Mouse (Mus musculus) left cerebral cortex, postnatal 36 days (tissue): ENCODE data around the gene Dph1. TPM values are rescaled to one million over a fixed set of nuclear protein-coding genes. Genes with fewer than 3 reads are reported as not detected.
A peak's percentile ranks its signal among the peaks of the same experiment; 100 is the strongest.

Experiments
- microRNA-seq: library from miRNA; unstranded; fragments of <30 nt; microRNA quantifications from one replicate; pipeline ENCODE4 v1.2.0, GENCODE M21; 2022
- total RNA-seq, 2 experiments: library from RNA; stranded (reverse); gene quantifications; 2 replicates each; pipeline ENCODE4 v1.2.3; 2021

The Dph1 gene
- total RNA-seq, 2 experiments from 2014 or later, result 25.3 to 25.6 TPM

Small RNA genes lying within 50 kb of the gene (microRNA-seq; reads per million reads assigned to microRNA genes)
- gene Mir132 (59,575 reads per million, percentile 99 among the genes with 10 or more reads in this experiment), gene Mir212 (1,216 reads per million, percentile 80 among the genes with 10 or more reads in this experiment)

Other genes with a start within 250 kb of the Dph1 start
- gene Hic1, start 21.7 kb downstream of the Dph1 start, total RNA-seq, result 1 to 10 TPM; 2.7 to 3.3 TPM
- 10 to 100 TPM; 11.0 to 13.3 TPM for gene Ovca2, start 12.4 kb downstream of the Dph1 start, total RNA-seq
- 10 to 100 TPM; 83.5 to 88.3 TPM for gene Rtn4rl1, start 2.5 kb upstream of the Dph1 start, total RNA-seq
- 10 to 100 TPM; 44.0 to 47.1 TPM for gene Rpa1, start 157.1 kb upstream of the Dph1 start, total RNA-seq
- 10 to 100 TPM; 13.2 to 16.4 TPM for gene Smyd4, start 157.2 kb upstream of the Dph1 start, total RNA-seq
- 10 to 100 TPM; 13.9 to 18.7 TPM for gene Serpinf1, start 231.5 kb upstream of the Dph1 start, total RNA-seq
- gene Serpinf2, start 248.3 kb upstream of the Dph1 start, total RNA-seq, result under 1 TPM in 1 of 2 experiments, not detected in 1; 0.22 TPM